Comparison of ENCODE assay signal across 9 mouse cellular contexts in the genomic region with DNA sequence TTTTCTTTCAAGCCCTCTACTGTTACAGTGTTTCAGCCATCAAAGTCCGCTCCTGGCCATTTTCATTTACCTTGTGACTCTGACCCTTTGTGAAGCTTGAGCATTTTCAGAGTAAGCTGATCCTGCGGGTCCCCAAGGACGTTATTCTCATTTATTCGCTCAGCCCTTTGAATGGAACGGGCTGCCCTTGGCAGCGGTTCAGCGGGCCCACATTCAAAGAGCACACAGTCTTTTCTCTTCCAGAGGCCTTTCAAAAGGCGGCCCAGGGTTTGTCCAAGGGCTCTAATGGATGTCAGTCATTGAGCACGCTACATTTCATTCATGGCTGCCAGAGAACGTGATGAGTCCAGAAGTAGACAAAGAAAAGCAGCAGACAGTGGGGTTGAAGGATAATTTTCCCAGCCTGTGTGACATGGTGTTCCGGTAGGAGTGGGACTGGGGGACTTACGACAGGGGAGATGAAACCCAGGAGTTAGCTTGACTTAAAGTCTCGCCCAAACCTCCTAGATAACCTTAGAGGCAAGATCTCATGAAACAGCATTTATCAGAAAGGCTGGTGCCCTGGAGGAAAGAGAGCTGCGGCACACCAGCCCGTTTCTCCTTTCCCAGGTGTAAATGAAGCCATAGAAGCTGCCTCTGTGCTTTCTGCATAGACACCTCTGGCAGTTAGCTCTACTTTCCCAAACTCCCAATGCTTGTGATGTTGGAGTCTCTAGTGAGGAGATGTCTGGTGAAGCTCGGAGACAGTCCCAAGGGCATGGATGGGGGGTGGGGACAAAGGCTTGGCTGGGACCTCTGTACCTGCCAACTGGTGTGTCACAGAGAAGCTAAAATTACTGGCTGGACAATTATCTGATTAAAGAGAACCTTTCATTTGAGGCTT.
DNase-seq lines count a peak whose midpoint lies in the region; ATAC-seq lines count a peak whose summit lies in the region.
"Had no signal": no experiment of that assay in that cellular context is flagged by ENCODE, and none has a peak within 500 bp of the region (broad histone marks: within the 10 kb centered on the region; RNA-seq: fewer than 3 reads in every experiment).

No protein-coding gene starts in this region.

- ATAC-seq in limb, embryonic 12.5 days (ENCODE audit: insufficient number of reproducible peaks, insufficient read depth, low FRiP score, low TSS enrichment, low read depth), result peak; percentile 56; the same call in 1 of the 2 replicates
- no peak for ATAC-seq in activated CD4-positive, CD25-positive, alpha-beta regulatory T cell, adult 4 months

- no peak overlapping the region for H3K4me2 ChIP-seq in limb, embryonic 12.5 days

- no peaks in the 10 kb centered on the region for H3K9me3 ChIP-seq in limb, embryonic 12.5 days

- H3K4me3 ChIP-seq in limb, embryonic 12.5 days (replicated peaks), result no peak overlapping the region
- H3K4me3 ChIP-seq: erythroblast, embryonic 14.5 days had no signal

- no peak overlapping the region for H3K9ac ChIP-seq in limb, embryonic 12.5 days (replicated peaks)

- H3K27me3 ChIP-seq in limb, embryonic 12.5 days, result no peaks in the 10 kb centered on the region

- H3K4me1 ChIP-seq in limb, embryonic 12.5 days (replicated peaks), result peaks cover 29% of the 10 kb centered on the region

- 56% methylated on average over 16 of the region's 16 CpGs for WGBS in limb, embryonic 12.5 days

- H3K27ac ChIP-seq in limb, embryonic 12.5 days, result peak overlapping the region; percentile 76

- DNase-seq in left cerebral cortex, postnatal 10 days (ENCODE audit: extremely low spot score in 1 of 2, low spot score in 2 of 2), result peak; percentile 43 to 44
- DNase-seq in left cerebral cortex, adult 11 months (ENCODE audit: low spot score), result no peak
- DNase-seq in frontal cortex, postnatal 14 days (ENCODE audit: low spot score in 2 of 2), result peak; percentile 20 to 27
- DNase-seq in right cerebral cortex, postnatal 14 days, result peak; percentile 33
- no peak for DNase-seq in spleen, postnatal 36 days (ENCODE audit: low spot score in 2 of 2)
- no peak for DNase-seq in urinary bladder, postnatal 10 days (ENCODE audit: low spot score)

- H3K36me3 ChIP-seq in limb, embryonic 12.5 days, result no peaks in the 10 kb centered on the region

- intact Hi-C loops in left cerebral cortex, postnatal 10 days (cut with DNase I), result no loop called here

Comparison
In these comparisons a context has a peak if more than half of its experiments do, and no peak if none do; other contexts are left out.
1. DNase-seq: peak in left cerebral cortex, postnatal 10 days (2 of 2), frontal cortex, postnatal 14 days (2 of 2) and right cerebral cortex, postnatal 14 days (single experiment); none in left cerebral cortex, adult 11 months (single experiment), spleen, postnatal 36 days (0 of 2) and urinary bladder, postnatal 10 days (single experiment).